Mouse (Mus musculus): ENCODE measurements around the gene Egflam. TPM values are rescaled to one million over a fixed set of nuclear protein-coding genes. Genes with fewer than 3 reads are reported as not detected.

Egflam gene
- polyA plus RNA-seq, 1 experiment from 2014 or later, result 8.8 TPM

GRCm38 (mm10) chr15:7340703-7341309 lies 57.4 kb downstream of the Egflam start:
- H3K27me3 ChIP-seq, result no peaks in the 10 kb centered on the region
- H3K36me3 ChIP-seq (replicated peaks), result no peaks in the 10 kb centered on the region
- ATAC-seq (ENCODE audit: low FRiP score), result no peak

GRCm38 (mm10) chr15:7334517-7335298 lies 63.5 kb downstream of the Egflam start:
- Histone ChIP-seq H3K9me3 (no peaks in the 10 kb centered on the region), H3K36me3 (replicated peaks) (no peaks in the 10 kb centered on the region), H3K4me2 (no peak overlapping the region), H3K27ac (no peak overlapping the region), H3K9ac (no peak overlapping the region), H3K4me3 (replicated peaks) (no peak overlapping the region), H3K4me1 (no peaks in the 10 kb centered on the region), H3K27me3 (no peaks in the 10 kb centered on the region)
- ATAC-seq (ENCODE audit: low FRiP score), result no peak
- WGBS, result 83% methylated on average over 11 of the region's 11 CpGs

More at GRCm38 (mm10) chr15:7340703-7341309, 57.4 kb downstream of the Egflam start:
- Histone ChIP-seq H3K4me3 (replicated peaks) (no peak overlapping the region), H3K27ac (no peak overlapping the region), H3K9me3 (no peaks in the 10 kb centered on the region), H3K4me2 (no peak overlapping the region), H3K4me1 (no peaks in the 10 kb centered on the region), H3K9ac (no peak overlapping the region)
- WGBS, result 70% methylated on average over 5 of the region's 5 CpGs

GRCm38 (mm10) chr15:7332875-7333274 lies 65.3 kb downstream of the Egflam start:
- Histone ChIP-seq H3K27ac (no peak overlapping the region), H3K4me1 (no peaks in the 10 kb centered on the region), H3K4me2 (no peak overlapping the region), H3K27me3 (no peaks in the 10 kb centered on the region), H3K4me3 (replicated peaks) (no peak overlapping the region), H3K9me3 (no peaks in the 10 kb centered on the region), H3K36me3 (replicated peaks) (no peaks in the 10 kb centered on the region), H3K9ac (no peak overlapping the region)
- WGBS, result 93% methylated on average over 1 of the region's 1 CpGs
- ATAC-seq (ENCODE audit: low FRiP score), result no peak

- Histone ChIP-seq H3K4me3 (replicated peaks) (no peak overlapping the region), H3K4me1 (no peaks in the 10 kb centered on the region), H3K36me3 (replicated peaks) (no peaks in the 10 kb centered on the region), H3K4me2 (no peak overlapping the region), H3K27me3 (no peaks in the 10 kb centered on the region), H3K27ac (no peak overlapping the region), H3K9ac (no peak overlapping the region), H3K9me3 (no peaks in the 10 kb centered on the region)
- WGBS, result 72% methylated on average over 2 of the region's 2 CpGs
- ATAC-seq (ENCODE audit: low FRiP score), result no peak
Measured at GRCm38 (mm10) chr15:7322599-7323311, 75.4 kb downstream of the Egflam start.

GRCm38 (mm10) chr15:7320901-7321300 lies 77.3 kb downstream of the Egflam start:
- ATAC-seq (ENCODE audit: low FRiP score), result no peak
- WGBS, result 63% methylated on average over 4 of the region's 4 CpGs

GRCm38 (mm10) chr15:7315539-7315938 lies 82.7 kb downstream of the Egflam start:
- Histone ChIP-seq H3K27me3 (no peaks in the 10 kb centered on the region), H3K27ac (no peak overlapping the region), H3K4me3 (replicated peaks) (no peak overlapping the region), H3K4me2 (no peak overlapping the region), H3K9me3 (no peaks in the 10 kb centered on the region), H3K9ac (no peak overlapping the region), H3K36me3 (replicated peaks) (no peaks in the 10 kb centered on the region), H3K4me1 (no peaks in the 10 kb centered on the region)
- WGBS, result 87% methylated on average over 9 of the region's 9 CpGs
- no peak for ATAC-seq (ENCODE audit: low FRiP score)

More at GRCm38 (mm10) chr15:7320901-7321300, 77.3 kb downstream of the Egflam start:
- Histone ChIP-seq H3K4me2 (no peak overlapping the region), H3K4me1 (no peaks in the 10 kb centered on the region), H3K36me3 (replicated peaks) (no peaks in the 10 kb centered on the region), H3K9me3 (no peaks in the 10 kb centered on the region), H3K27ac (no peak overlapping the region), H3K27me3 (no peaks in the 10 kb centered on the region), H3K4me3 (replicated peaks) (no peak overlapping the region), H3K9ac (no peak overlapping the region)

- Histone ChIP-seq H3K27ac (no peak overlapping the region), H3K9me3 (no peaks in the 10 kb centered on the region), H3K4me1 (no peaks in the 10 kb centered on the region), H3K36me3 (replicated peaks) (no peaks in the 10 kb centered on the region), H3K4me2 (no peak overlapping the region), H3K27me3 (no peaks in the 10 kb centered on the region), H3K4me3 (replicated peaks) (no peak overlapping the region), H3K9ac (no peak overlapping the region)
- no peak for ATAC-seq (ENCODE audit: low FRiP score)
- WGBS, result 80% methylated on average over 4 of the region's 4 CpGs
Measured at GRCm38 (mm10) chr15:7308711-7309110, 89.5 kb downstream of the Egflam start.

- 86% methylated on average over 1 of the region's 1 CpGs for WGBS
- Histone ChIP-seq H3K4me3 (replicated peaks) (no peak overlapping the region), H3K9ac (no peak overlapping the region), H3K27me3 (no peaks in the 10 kb centered on the region), H3K4me2 (no peak overlapping the region), H3K27ac (no peak overlapping the region), H3K9me3 (no peaks in the 10 kb centered on the region), H3K4me1 (no peaks in the 10 kb centered on the region), H3K36me3 (replicated peaks) (no peaks in the 10 kb centered on the region)
- no peak for ATAC-seq (ENCODE audit: low FRiP score)
Measured at GRCm38 (mm10) chr15:7299892-7300291, 98.3 kb downstream of the Egflam start.

- no peak overlapping the region for H3K9ac ChIP-seq
- no peak overlapping the region for H3K4me2 ChIP-seq
- ATAC-seq (ENCODE audit: low FRiP score), result no peak
- WGBS, result 88% methylated on average over 1 of the region's 1 CpGs
- H3K36me3 ChIP-seq (replicated peaks), result no peaks in the 10 kb centered on the region
- no peaks in the 10 kb centered on the region for H3K27me3 ChIP-seq
- no peaks in the 10 kb centered on the region for H3K9me3 ChIP-seq
- H3K27ac ChIP-seq, result no peak overlapping the region
- H3K4me3 ChIP-seq (replicated peaks), result no peak overlapping the region
- H3K4me1 ChIP-seq, result no peaks in the 10 kb centered on the region
Measured at GRCm38 (mm10) chr15:7295199-7295598, 103.0 kb downstream of the Egflam start.

- H3K27ac ChIP-seq, result no peak overlapping the region
- H3K9ac ChIP-seq, result no peak overlapping the region
- H3K4me3 ChIP-seq (replicated peaks), result no peak overlapping the region
- H3K4me2 ChIP-seq, result no peak overlapping the region
- no peaks in the 10 kb centered on the region for H3K27me3 ChIP-seq
- H3K4me1 ChIP-seq, result no peaks in the 10 kb centered on the region
- ATAC-seq (ENCODE audit: low FRiP score), result no peak
- no peaks in the 10 kb centered on the region for H3K9me3 ChIP-seq
- no peaks in the 10 kb centered on the region for H3K36me3 ChIP-seq (replicated peaks)
Measured at GRCm38 (mm10) chr15:7292854-7293253, 105.3 kb downstream of the Egflam start.

GRCm38 (mm10) chr15:7290003-7290402 lies 108.2 kb downstream of the Egflam start:
- no peaks in the 10 kb centered on the region for H3K27me3 ChIP-seq
- no peak for ATAC-seq (ENCODE audit: low FRiP score)
- no peak overlapping the region for H3K9ac ChIP-seq
- 89% methylated on average over 4 of the region's 4 CpGs for WGBS
- no peaks in the 10 kb centered on the region for H3K9me3 ChIP-seq
- no peak overlapping the region for H3K4me2 ChIP-seq
- no peak overlapping the region for H3K27ac ChIP-seq
- no peak overlapping the region for H3K4me3 ChIP-seq (replicated peaks)
- no peaks in the 10 kb centered on the region for H3K4me1 ChIP-seq
- H3K36me3 ChIP-seq (replicated peaks), result no peaks in the 10 kb centered on the region

- H3K36me3 ChIP-seq (replicated peaks), result no peaks in the 10 kb centered on the region
- no peak for ATAC-seq (ENCODE audit: low FRiP score)
- no peaks in the 10 kb centered on the region for H3K9me3 ChIP-seq
- 78% methylated on average over 14 of the region's 14 CpGs for whole genome bisulfite sequencing
- no peak overlapping the region for H3K4me3 ChIP-seq (replicated peaks)
- no peaks in the 10 kb centered on the region for H3K27me3 ChIP-seq
- H3K9ac ChIP-seq, result no peak overlapping the region
- no peak overlapping the region for H3K27ac ChIP-seq
- no peak overlapping the region for H3K4me2 ChIP-seq
- no peaks in the 10 kb centered on the region for H3K4me1 ChIP-seq
Measured at GRCm38 (mm10) chr15:7289516-7289915, 108.7 kb downstream of the Egflam start.
